Mouse (Mus musculus) hindbrain, embryonic 13.5 days (tissue): ENCODE data around the gene Gm49342. TPM values are rescaled to one million over a fixed set of nuclear protein-coding genes. Genes with fewer than 3 reads are reported as not detected.
"Not testable (repeated sequence)": the region's sequence is repeated elsewhere in the genome, so short reads cannot be mapped to it uniquely, and the experiment has no call there.

Source experiments
- ATAC-seq: fragments of 200-750 bp; cut with Nextera tagmentation; 2 replicates; pipeline ENCODE4 v1.8.0; 2017; ENCODE audit warnings: moderate TSS enrichment; ENCODE audit not compliant: low FRiP score
- H3K27ac ChIP-seq: fragments of 300-500 bp; sonication (generic); 2 replicates; pipeline ENCODE4 v1.5.1; 2015; ENCODE audit warnings: inconsistent platforms, mild to moderate bottlenecking, moderate library complexity
- H3K27me3 ChIP-seq: fragments of 300-500 bp; sonication (generic); 2 replicates; pipeline ENCODE4 v1.6.1; 2015; ENCODE audit warnings: mild to moderate bottlenecking, inconsistent platforms
- H3K36me3 ChIP-seq: fragments of 300-500 bp; sonication (generic); 2 replicates; pipeline ENCODE4 v1.6.1; 2015; ENCODE audit warnings: mild to moderate bottlenecking, inconsistent platforms
- H3K4me1 ChIP-seq: fragments of 300-500 bp; sonication (generic); replicated peaks from 2 replicates; pipeline ENCODE4 v1.6.1; 2015; ENCODE audit warnings: inconsistent platforms
- H3K4me2 ChIP-seq: fragments of 300-500 bp; sonication (generic); 2 replicates; pipeline ENCODE4 v1.6.1; 2015; ENCODE audit warnings: inconsistent platforms, mild to moderate bottlenecking, moderate library complexity
- H3K4me3 ChIP-seq: fragments of 300-500 bp; sonication (generic); 2 replicates; pipeline ENCODE4 v1.5.1; 2015; ENCODE audit warnings: mild to moderate bottlenecking, inconsistent platforms
- H3K9ac ChIP-seq: fragments of 300-500 bp; sonication (generic); 2 replicates; pipeline ENCODE4 v1.6.1; 2015; ENCODE audit warnings: mild to moderate bottlenecking, inconsistent platforms
- H3K9me3 ChIP-seq: fragments of 300-500 bp; sonication (generic); 2 replicates; pipeline ENCODE4 v1.6.1; 2016; ENCODE audit warnings: inconsistent platforms
- WGBS: fragments of 180-500 bp; shearing (Covaris S2); methylation state at CpG from one replicate; pipeline ENCODE4 v1.1.7; 2015; 5-methylcytosine and 5-hydroxymethylcytosine counted together
- polyA plus RNA-seq: library from polyadenylated mRNA; unstranded; fragments of >200 nt; fragmentation: Nextera tagmentation; extraction: Ambion mirVana; gene quantifications from 2 replicates; pipeline ENCODE4 v1.2.1, GENCODE M21; 2015

The Gm49342 gene
- polyA plus RNA-seq, 1 experiment from 2014 or later = not detected

GRCm38 (mm10) chr14:50923437-50923836 lies 20.9 kb upstream of the Gm49342 start:
- Histone ChIP-seq H3K9ac (peak overlapping the region; percentile 84), H3K4me3 (peak overlapping the region; percentile 69), H3K4me1 (peaks cover 35% of the 10 kb centered on the region), H3K36me3 (peaks cover 29% of the 10 kb centered on the region), H3K4me2 (peak overlapping the region; percentile 83)
- H3K27ac ChIP-seq, H3K9me3 ChIP-seq, ATAC-seq, H3K27me3 ChIP-seq: not testable (repeated sequence)
- 86% methylated on average over 1 of the region's 1 CpGs for WGBS

GRCm38 (mm10) chr14:50924281-50925064 lies 19.8 kb upstream of the Gm49342 start, which contains the start of the genes Osgep and Apex1:
TSS of gene Osgep (minus strand) at chr14:50924893.
TSS of gene Apex1 (plus strand) at chr14:50924968.
- Histone ChIP-seq H3K9ac (peak within 1 kb of the TSS; percentile 84), H3K9me3 (no peaks in the 10 kb centered on the region), H3K27me3 (no peaks in the 10 kb centered on the region), H3K4me2 (peak within 1 kb of the TSS; percentile 83), H3K4me3 (peak within 1 kb of the TSS; percentile 69), H3K36me3 (peaks cover 33% of the 10 kb centered on the region), H3K4me1 (peaks cover 45% of the 10 kb centered on the region), H3K27ac (peak within 1 kb of the TSS; percentile 88)
- under 1% methylated on average over 57 of the region's 57 CpGs for WGBS
- peak; percentile 96 for ATAC-seq

GRCm38 (mm10) chr14:50925111-50925920 lies 19.0 kb upstream of the Gm49342 start:
- H3K27me3 ChIP-seq = no peaks in the 10 kb centered on the region
- H3K9ac ChIP-seq = peak overlapping the region; percentile 84
- WGBS = 2% methylated on average over 38 of the region's 38 CpGs
- H3K27ac ChIP-seq = peak overlapping the region; percentile 88
- no peaks in the 10 kb centered on the region for H3K9me3 ChIP-seq
- peak overlapping the region; percentile 69 for H3K4me3 ChIP-seq
- peaks cover 33% of the 10 kb centered on the region for H3K36me3 ChIP-seq
- ATAC-seq = peak; percentile 69
- H3K4me2 ChIP-seq = peak overlapping the region; percentile 83
- H3K4me1 ChIP-seq = peaks cover 53% of the 10 kb centered on the region

GRCm38 (mm10) chr14:50927366-50927765 lies 17.0 kb upstream of the Gm49342 start:
- Histone ChIP-seq H3K9ac (peak overlapping the region; percentile 19; the same call in 1 of the 2 replicates), H3K4me3 (no peak overlapping the region), H3K4me2 (no peak overlapping the region), H3K36me3 (peaks cover 33% of the 10 kb centered on the region), H3K27me3 (no peaks in the 10 kb centered on the region), H3K9me3 (no peaks in the 10 kb centered on the region), H3K4me1 (peaks cover 59% of the 10 kb centered on the region), H3K27ac (no peak overlapping the region)
- ATAC-seq = no peak
- WGBS = 66% methylated on average over 3 of the region's 3 CpGs

GRCm38 (mm10) chr14:50929951-50930350 lies 14.4 kb upstream of the Gm49342 start:
- WGBS = 18% methylated on average over 10 of the region's 10 CpGs

GRCm38 (mm10) chr14:50930377-50930753 lies 14.0 kb upstream of the Gm49342 start:
- H3K4me3 ChIP-seq = peak overlapping the region; percentile 93
- peaks cover 33% of the 10 kb centered on the region for H3K36me3 ChIP-seq
- no peaks in the 10 kb centered on the region for H3K9me3 ChIP-seq
- peaks cover 50% of the 10 kb centered on the region for H3K4me1 ChIP-seq
- peak overlapping the region; percentile 92 for H3K4me2 ChIP-seq
- ATAC-seq = peak; percentile 62
- peak overlapping the region; percentile 99 for H3K9ac ChIP-seq
- under 1% methylated on average over 38 of the region's 38 CpGs for WGBS
- peak overlapping the region; percentile 91 for H3K27ac ChIP-seq
- no peaks in the 10 kb centered on the region for H3K27me3 ChIP-seq

More at GRCm38 (mm10) chr14:50929951-50930350, 14.4 kb upstream of the Gm49342 start:
- no peaks in the 10 kb centered on the region for H3K27me3 ChIP-seq
- peak overlapping the region; percentile 91 for H3K27ac ChIP-seq
- peak overlapping the region; percentile 92 for H3K4me2 ChIP-seq
- no peak for ATAC-seq
- H3K9ac ChIP-seq = peak overlapping the region; percentile 99
- peaks cover 50% of the 10 kb centered on the region for H3K4me1 ChIP-seq
- no peaks in the 10 kb centered on the region for H3K9me3 ChIP-seq
- peak overlapping the region; percentile 93 for H3K4me3 ChIP-seq
- peaks cover 33% of the 10 kb centered on the region for H3K36me3 ChIP-seq

GRCm38 (mm10) chr14:50930754-50931492 lies 13.4 kb upstream of the Gm49342 start, which contains the start of the genes Pip4p1 and Pnp:
TSS of gene Pip4p1 (minus strand) at chr14:50930856.
TSS of gene Pnp (plus strand) at chr14:50931082.
- Histone ChIP-seq H3K4me1 (peaks cover 44% of the 10 kb centered on the region), H3K9me3 (no peaks in the 10 kb centered on the region), H3K4me3 (peak within 1 kb of the TSS; percentile 93), H3K4me2 (peak within 1 kb of the TSS; percentile 92), H3K9ac (peak within 1 kb of the TSS; percentile 99), H3K27me3 (no peaks in the 10 kb centered on the region), H3K27ac (peak within 1 kb of the TSS; percentile 91), H3K36me3 (peaks cover 33% of the 10 kb centered on the region)
- under 1% methylated on average over 67 of the region's 68 CpGs for WGBS
- peak; percentile 100 for ATAC-seq

GRCm38 (mm10) chr14:50931493-50932020 lies 12.8 kb upstream of the Gm49342 start:
- Histone ChIP-seq H3K27ac (peak overlapping the region; percentile 90), H3K9me3 (no peaks in the 10 kb centered on the region), H3K9ac (peak overlapping the region; percentile 63), H3K4me1 (peaks cover 38% of the 10 kb centered on the region), H3K36me3 (peaks cover 28% of the 10 kb centered on the region), H3K4me3 (peak overlapping the region; percentile 93), H3K27me3 (no peaks in the 10 kb centered on the region), H3K4me2 (peak overlapping the region; percentile 59)
- ATAC-seq = no peak
- 8% methylated on average over 12 of the region's 12 CpGs for WGBS

GRCm38 (mm10) chr14:50936649-50937048 lies 7.7 kb upstream of the Gm49342 start:
- WGBS = 70% methylated on average over 1 of the region's 1 CpGs
- H3K36me3 ChIP-seq = no peaks in the 10 kb centered on the region
- no peak for ATAC-seq

GRCm38 (mm10) chr14:50938119-50938908 lies 6.0 kb upstream of the Gm49342 start:
- ATAC-seq = no peak
- Histone ChIP-seq H3K4me2 (no peak overlapping the region), H3K9ac (no peak overlapping the region), H3K4me3 (no peak overlapping the region), H3K4me1 (no peaks in the 10 kb centered on the region), H3K27ac (no peak overlapping the region), H3K36me3 (no peaks in the 10 kb centered on the region), H3K27me3 (no peaks in the 10 kb centered on the region), H3K9me3 (no peaks in the 10 kb centered on the region)
- WGBS = 92% methylated on average over 3 of the region's 3 CpGs

More at GRCm38 (mm10) chr14:50936649-50937048, 7.7 kb upstream of the Gm49342 start:
- no peak overlapping the region for H3K4me3 ChIP-seq
- no peaks in the 10 kb centered on the region for H3K27me3 ChIP-seq
- H3K4me2 ChIP-seq = no peak overlapping the region
- H3K9me3 ChIP-seq = no peaks in the 10 kb centered on the region
- H3K27ac ChIP-seq = no peak overlapping the region
- H3K4me1 ChIP-seq = peaks cover 4% of the 10 kb centered on the region
- H3K9ac ChIP-seq = no peak overlapping the region

- no peak overlapping the region for H3K9ac ChIP-seq
- H3K4me1 ChIP-seq = no peaks in the 10 kb centered on the region
- no peak overlapping the region for H3K4me2 ChIP-seq
- H3K27ac ChIP-seq = no peak overlapping the region
- 46% methylated on average over 2 of the region's 2 CpGs for WGBS
- no peaks in the 10 kb centered on the region for H3K9me3 ChIP-seq
- no peak for ATAC-seq
- H3K4me3 ChIP-seq = no peak overlapping the region
- H3K36me3 ChIP-seq = no peaks in the 10 kb centered on the region
- no peaks in the 10 kb centered on the region for H3K27me3 ChIP-seq
Observed at GRCm38 (mm10) chr14:50938940-50939339, 5.4 kb upstream of the Gm49342 start.
